Mouse (Mus musculus): ENCODE data around the gene Olfr1406.

Gene Olfr1406

DNA sequence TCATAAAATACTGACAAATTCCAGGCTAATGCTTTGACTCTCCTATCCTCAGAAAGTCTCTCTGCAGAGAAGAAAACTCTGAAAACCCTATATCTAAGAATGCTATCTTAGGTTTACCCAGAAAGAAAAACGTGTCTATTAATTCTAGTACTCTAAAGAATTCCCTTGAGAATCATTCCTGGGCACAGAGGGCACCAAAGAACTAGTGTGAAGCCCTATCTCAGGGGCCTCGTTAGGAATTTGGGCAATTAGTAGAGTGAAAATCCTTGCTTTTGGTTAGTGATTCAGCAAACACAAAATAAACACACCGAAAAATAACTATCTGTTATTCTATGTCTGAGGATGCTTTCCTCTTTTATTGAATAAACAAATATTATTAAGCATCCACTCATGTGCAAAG is at the start of gene Olfr1406:
Olfr1406 (minus strand) TSS at position 101 of the 400 bp plus-strand sequence.
- in situ Hi-C loops (cut with MboI, MseI): no loop called here

DNA sequence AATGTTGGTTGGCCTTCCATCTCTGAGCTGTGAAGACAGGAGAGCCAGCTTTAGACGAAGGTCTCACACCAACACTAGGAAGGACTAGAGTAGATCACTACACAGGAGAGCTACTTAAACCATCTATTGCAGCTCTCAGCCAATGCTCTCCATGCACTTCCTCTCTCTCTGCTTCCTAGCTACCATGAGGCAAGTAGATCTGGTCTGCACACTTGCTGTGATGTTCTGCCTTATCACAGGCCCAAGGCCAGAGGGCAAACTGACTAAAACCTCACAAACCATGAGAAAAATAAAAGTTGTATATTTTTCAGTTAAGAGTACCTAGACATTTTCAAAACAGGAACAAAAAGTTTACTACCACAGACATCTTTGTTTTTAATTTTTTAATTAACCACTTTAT is 46.6 kb upstream of the Olfr1406 start:
- in situ Hi-C loops (cut with MboI, MseI): loop anchor here (10.0 kb wide), 1 partner anchor 572 kb away; no protein-coding TSS in a partner anchor

DNA sequence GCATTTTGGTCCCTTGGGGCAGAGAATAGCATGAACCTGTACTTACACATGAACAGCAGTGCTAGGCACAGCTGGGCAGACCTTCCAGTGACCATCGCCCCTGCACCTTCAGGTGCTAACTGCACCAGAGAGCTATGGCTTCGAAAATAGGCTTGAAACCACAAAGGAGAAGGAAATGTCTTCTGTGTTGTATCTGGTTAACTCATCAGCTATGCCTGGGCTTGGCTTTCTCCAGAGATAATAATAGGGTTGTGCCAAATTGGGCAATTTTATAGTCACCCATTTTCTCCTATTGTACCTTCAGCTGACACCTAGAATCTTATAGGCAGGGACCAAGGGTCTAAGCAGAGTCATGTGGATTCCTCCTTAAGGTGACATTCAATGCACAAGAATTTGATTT is 36.6 kb upstream of the Olfr1406 start, which contains the start of gene Fcer1a:
Fcer1a (minus strand) TSS at position 134 of the 400 bp plus-strand sequence.
- in situ Hi-C loops (cut with MboI, MseI): no loop called here

DNA sequence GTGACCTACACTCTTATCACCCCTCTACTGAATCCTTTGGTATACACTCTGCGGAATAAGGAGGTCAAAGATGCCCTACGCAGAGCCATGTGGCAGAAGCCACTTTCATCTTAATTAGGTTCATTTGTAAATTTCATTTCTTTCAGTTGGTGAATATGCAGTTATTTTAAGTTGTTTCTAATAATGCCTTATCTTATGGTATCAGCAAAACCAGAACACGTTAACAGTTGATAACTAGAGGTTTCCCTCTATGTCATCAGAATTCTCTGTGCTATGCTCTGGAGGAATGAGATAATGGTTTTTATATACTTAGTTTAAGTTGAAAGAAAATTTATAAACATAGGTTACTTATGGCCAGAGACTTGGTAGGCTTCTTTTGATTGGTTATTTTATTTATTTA is 26.0 kb upstream of the Olfr1406 start:
- in situ Hi-C loops (cut with MboI, MseI): no loop called here

DNA sequence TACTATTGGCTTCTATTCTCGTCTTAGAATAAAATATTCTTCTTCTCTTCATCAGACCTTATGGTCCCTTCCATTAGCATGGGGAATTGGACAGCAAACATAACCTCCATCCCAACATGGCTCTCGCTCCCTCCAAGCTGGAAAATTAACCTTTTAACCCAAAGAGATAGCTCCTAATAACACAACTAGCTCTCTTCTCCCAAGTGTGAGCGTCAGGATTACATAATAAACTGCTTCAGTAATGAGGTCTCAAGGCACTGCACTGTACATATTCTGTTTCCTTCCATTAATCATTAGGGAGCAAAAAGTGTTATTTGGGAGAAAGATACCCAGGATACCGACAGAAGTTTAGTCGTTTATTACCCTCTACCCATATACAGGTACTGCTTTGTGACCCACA is 21.7 kb upstream of the Olfr1406 start, which contains the start of gene Olfr1404:
Olfr1404 (plus strand) TSS at position 301 of the 400 bp plus-strand sequence.
- in situ Hi-C loops (cut with MboI, MseI): no loop called here

DNA sequence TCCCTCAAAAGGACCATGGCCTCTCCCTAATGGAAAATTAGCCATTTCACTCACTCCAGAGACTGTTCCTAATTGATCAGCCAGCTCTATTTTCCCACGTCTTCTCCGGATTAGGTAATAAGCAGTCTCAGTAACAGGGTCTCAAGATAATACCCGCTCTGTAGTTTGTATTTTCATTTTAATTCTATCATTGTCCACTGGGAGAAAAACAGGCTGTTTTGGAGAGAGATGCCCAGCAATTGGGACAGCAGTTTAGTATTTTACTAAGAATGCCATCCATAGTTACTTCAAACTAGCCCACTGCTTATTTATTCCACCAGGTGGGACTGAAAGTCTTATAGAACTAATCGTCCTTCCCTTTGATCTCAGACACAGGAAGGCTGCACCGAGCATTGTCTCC is 7.1 kb upstream of the Olfr1406 start, which contains the start of gene Olfr218:
Olfr218 (plus strand) TSS at position 301 of the 400 bp plus-strand sequence.
- in situ Hi-C loops (cut with MboI, MseI): no loop called here

DNA sequence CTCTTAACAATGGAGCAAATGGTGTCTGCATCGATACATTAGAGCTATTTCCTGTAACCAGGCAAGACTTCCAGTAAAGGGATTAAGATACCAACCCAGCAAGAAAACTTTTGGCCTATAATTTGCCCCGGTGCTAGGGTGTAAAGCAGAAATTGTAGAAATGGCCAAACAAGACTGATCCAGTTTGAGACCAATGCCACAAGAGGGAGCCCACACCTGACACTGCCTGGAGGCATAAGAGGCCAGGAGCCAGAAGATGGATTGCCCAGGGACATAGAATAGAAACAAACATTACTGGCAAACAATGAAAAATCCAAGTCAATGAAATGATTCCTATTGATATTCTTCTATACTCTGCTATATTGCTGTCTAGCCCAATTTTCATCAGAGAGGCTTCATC is 5.9 kb upstream of the Olfr1406 start:
- in situ Hi-C loops (cut with MboI, MseI): no loop called here

DNA sequence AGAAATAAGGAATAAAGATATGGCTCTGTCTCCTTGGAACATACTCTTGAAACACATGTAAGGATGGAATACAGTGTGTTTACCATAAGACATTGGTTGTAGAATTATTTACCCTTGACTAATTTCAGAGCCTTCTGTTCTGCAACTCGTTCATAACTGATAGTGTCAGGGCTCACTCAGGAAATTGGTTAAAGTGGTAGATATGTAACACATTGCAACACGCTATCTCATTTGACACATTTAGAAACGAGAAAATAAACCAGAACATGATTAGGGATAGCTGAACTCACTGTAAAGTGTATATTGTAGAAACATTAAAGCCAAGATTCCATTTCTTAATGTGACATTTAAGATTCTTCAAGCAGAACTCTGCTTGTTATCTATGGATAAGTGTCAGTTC is 1.6 kb upstream of the Olfr1406 start:
- in situ Hi-C loops (cut with MboI, MseI): no loop called here

DNA sequence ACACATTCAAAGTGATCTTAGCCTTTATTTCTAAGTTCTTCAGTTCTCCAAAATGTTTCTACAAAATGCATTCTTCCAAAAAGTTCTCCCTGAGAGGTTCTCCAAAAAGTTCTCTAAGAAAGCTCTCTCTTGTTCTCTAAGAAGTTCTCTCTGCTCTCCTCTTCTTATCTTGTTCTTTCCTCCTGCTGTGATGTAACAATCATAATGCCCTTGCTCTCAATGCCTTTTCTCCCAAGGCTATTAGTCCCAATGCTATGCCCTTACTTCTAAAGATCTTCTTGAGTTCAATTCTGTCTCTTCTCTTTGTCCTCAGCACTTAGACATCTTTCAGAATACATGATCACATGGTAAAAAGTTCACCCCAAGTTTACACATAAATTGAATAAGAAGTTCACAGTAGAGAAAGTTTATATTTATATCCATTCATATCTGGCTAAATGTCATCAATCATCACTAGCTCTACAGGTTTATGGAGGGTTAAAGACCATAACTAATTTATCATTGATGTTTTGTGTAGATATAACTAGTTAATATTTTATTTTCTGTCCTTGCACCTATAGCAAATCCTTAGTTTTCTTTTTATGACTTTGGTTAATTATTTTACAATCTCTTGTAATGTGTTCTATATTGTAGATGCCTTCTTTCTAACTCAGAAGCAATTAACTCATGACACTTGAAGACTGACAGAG is 16.1 kb downstream of the Olfr1406 start:
- in situ Hi-C loops (cut with MboI, MseI): no loop called here

DNA sequence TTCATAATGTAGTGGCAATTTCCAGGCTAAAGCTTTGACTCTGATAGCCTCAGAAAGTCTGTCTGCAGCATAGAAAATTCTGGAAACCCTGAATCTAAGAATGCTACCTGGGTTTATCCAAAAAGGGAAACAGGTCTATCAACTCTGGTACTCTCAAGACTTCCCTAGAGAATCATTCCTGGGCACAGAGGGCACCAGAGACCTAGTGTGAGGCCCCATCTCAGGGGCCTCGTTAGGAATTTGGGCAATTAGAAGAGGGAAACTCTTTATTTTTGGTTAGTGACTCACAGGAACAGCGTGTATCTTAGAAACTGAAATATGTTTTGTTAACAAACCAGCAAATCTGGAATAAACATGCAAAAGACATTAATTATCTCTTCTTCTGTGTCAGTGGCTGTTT is 53.2 kb downstream of the Olfr1406 start, which contains the start of gene Olfr1408:
Olfr1408 (minus strand) TSS at position 101 of the 400 bp plus-strand sequence.
- in situ Hi-C loops (cut with MboI, MseI): no loop called here

Data from T-helper 1 cell (primary cell).